Mouse (Mus musculus) liver, embryonic 14.5 days (tissue): Measurements from ENCODE around the gene Pde4b. TPM values are rescaled to one million over a fixed set of nuclear protein-coding genes. Genes with fewer than 3 reads are reported as not detected.

ENCODE experiments used
- ATAC-seq: fragments of 200-750 bp; cut with Nextera tagmentation; 2 replicates; pipeline ENCODE4 v1.8.0; 2017; ENCODE audit warnings: moderate number of reproducible peaks, mild to moderate bottlenecking, moderate library complexity; ENCODE audit not compliant: insufficient read depth
- DNase-seq, 3 experiments: peaks; one replicate each; pipeline ENCODE4 v3.0.0-alpha.2; 2012 to 2013; ENCODE audit warnings: low read depth in 3 of 3, low spot score in 3 of 3
- H3K27ac ChIP-seq: fragments of 300-500 bp; sonication (generic); 2 replicates; pipeline ENCODE4 v1.5.1; 2014; ENCODE audit warnings: moderate library complexity, mild to moderate bottlenecking, control low read depth, inconsistent platforms
- H3K27me3 ChIP-seq: fragments of 300-500 bp; sonication (generic); 2 replicates; pipeline ENCODE4 v1.6.1; 2014; ENCODE audit warnings: mild to moderate bottlenecking, low read length, moderate library complexity; ENCODE audit not compliant: control insufficient read depth, insufficient read depth
- H3K36me3 ChIP-seq: fragments of 300-500 bp; sonication (generic); replicated peaks from 2 replicates; pipeline ENCODE4 v1.6.1; 2014; ENCODE audit warnings: low read depth; ENCODE audit not compliant: control insufficient read depth, insufficient read depth
- H3K4me1 ChIP-seq, 2 experiments: fragments of 200-500 bp in 1 of 2; fragments of 300-500 bp in 1 of 2; sonication (generic) in 1 of 2; replicated peaks; 2 replicates each; pipeline ENCODE4 v1.6.1; 2012 to 2014; ENCODE audit warnings: antibody characterized with exemption in 1 of 2, inconsistent platforms in 1 of 2, low read length in 1 of 2; ENCODE audit not compliant: control insufficient read depth in 2 of 2, insufficient read depth in 2 of 2
- H3K4me2 ChIP-seq: fragments of 300-500 bp; sonication (generic); 2 replicates; pipeline ENCODE4 v1.6.1; 2014; ENCODE audit warnings: low read depth, mild to moderate bottlenecking, control low read depth, moderate library complexity
- H3K4me3 ChIP-seq, 2 experiments: fragments of 200-500 bp in 1 of 2; fragments of 300-500 bp in 1 of 2; sonication (generic) in 1 of 2; 2 replicates each; pipeline ENCODE4 v1.5.1; 2012 to 2014; ENCODE audit warnings: low read depth in 2 of 2, low read length in 2 of 2, mild to moderate bottlenecking in 2 of 2, control low read depth in 1 of 2, inconsistent platforms in 1 of 2, moderate library complexity in 1 of 2; ENCODE audit not compliant: insufficient read depth in 1 of 2
- H3K9ac ChIP-seq: fragments of 300-500 bp; sonication (generic); replicated peaks from 2 replicates; pipeline ENCODE4 v1.6.1; 2014; ENCODE audit warnings: mild to moderate bottlenecking, control low read depth, moderate library complexity
- H3K9me3 ChIP-seq: fragments of 300-500 bp; sonication (generic); 2 replicates; pipeline ENCODE4 v1.6.1; 2016; ENCODE audit warnings: low read length, mixed read lengths; ENCODE audit not compliant: control insufficient read depth
- CTCF ChIP-seq: IDR thresholded peaks from 2 replicates; pipeline ENCODE4 v1.5.1; 2016; ENCODE audit warnings: antibody characterized with exemption, low read depth, control low read depth
- EP300 ChIP-seq: IDR thresholded peaks from 2 replicates; pipeline ENCODE4 v1.6.1; 2016; ENCODE audit warnings: antibody characterized with exemption, low read depth
- WGBS: fragments of 180-500 bp; shearing (Covaris S2); extraction: QIAGEN DNeasy Blood & Tissue Kit; methylation state at CpG from one replicate; pipeline ENCODE4 v1.1.7; 2014; ENCODE audit not compliant: insufficient replicate concordance; 5-methylcytosine and 5-hydroxymethylcytosine counted together
- polyA plus RNA-seq, 2 experiments: library from polyadenylated mRNA; depleted of rRNA in 1 of 2; stranded (reverse) in 1 of 2; unstranded in 1 of 2; fragments of >200 nt; fragmentation: Nextera tagmentation in 1 of 2; extraction: Ambion mirVana in 1 of 2; gene quantifications; 2 replicates each; pipeline versions ENCODE4 v1.2.1 to v1.2.3; 2012 to 2014

The Pde4b gene
- polyA plus RNA-seq, 2 experiments, result 1.5 to 2.3 TPM

DNA sequence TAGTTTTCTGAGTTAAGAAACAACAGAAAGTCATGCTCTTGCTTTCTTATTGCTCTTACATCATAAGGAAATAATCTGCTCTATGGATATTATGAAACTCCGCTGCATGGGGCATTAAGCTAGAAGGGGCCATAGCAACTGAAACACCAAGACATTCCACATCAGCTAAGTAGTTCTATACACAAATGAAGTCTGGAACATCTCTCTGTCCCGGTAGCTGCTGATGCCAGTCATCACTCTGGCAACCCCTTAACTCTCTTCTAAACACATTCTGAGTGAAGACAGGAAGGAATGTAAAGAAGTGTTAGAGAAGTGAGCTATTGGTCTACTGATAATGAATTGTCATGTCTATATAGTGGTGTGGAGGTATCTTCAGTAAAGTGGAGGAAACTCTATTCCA is 88.6 kb downstream of the Pde4b start:
- no peak overlapping the region for H3K4me2 ChIP-seq
- H3K27me3 ChIP-seq, result no peaks in the 10 kb centered on the region
- H3K9ac ChIP-seq, result no peak overlapping the region
- DNase-seq (no peak), ATAC-seq (no peak)
- H3K9me3 ChIP-seq, result no peaks in the 10 kb centered on the region
- H3K36me3 ChIP-seq, result no peaks in the 10 kb centered on the region
- 65% methylated on average over 2 of the region's 2 CpGs for WGBS
- no peak overlapping the region for H3K27ac ChIP-seq
- no peak for TF ChIP-seq CTCF
- TF ChIP-seq EP300, result no peak
- H3K4me1 ChIP-seq, result no peaks in the 10 kb centered on the region
- H3K4me3 ChIP-seq, result no peak overlapping the region

DNA sequence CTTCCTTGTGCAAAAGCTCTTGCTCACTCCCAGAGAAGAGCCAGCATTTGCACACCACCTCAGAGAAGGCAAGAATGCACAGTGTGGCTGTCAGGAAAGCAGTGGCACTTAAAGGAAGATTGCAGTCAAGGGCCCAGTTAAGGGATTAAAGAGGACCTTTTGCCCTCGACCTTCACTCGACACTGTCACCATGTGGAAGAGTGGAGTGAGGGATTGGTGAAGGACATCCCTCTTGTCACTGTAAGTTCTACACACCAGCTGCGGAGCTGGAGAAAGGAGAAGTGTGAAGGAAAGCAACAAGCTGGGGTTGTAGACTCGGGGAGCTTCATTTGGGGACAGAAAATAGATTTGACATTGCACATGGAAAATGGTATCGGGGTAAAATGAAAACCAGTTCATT is 89.9 kb downstream of the Pde4b start:
- no peak overlapping the region for H3K9ac ChIP-seq
- H3K36me3 ChIP-seq, result no peaks in the 10 kb centered on the region
- TF ChIP-seq CTCF, result no peak
- TF ChIP-seq EP300, result no peak
- DNase-seq (no peak), ATAC-seq (no peak)
- H3K9me3 ChIP-seq, result no peaks in the 10 kb centered on the region
- WGBS, result 54% methylated on average over 5 of the region's 5 CpGs
- H3K27me3 ChIP-seq, result no peaks in the 10 kb centered on the region
- H3K4me2 ChIP-seq, result no peak overlapping the region
- no peak overlapping the region for H3K4me3 ChIP-seq
- H3K27ac ChIP-seq, result no peak overlapping the region
- no peaks in the 10 kb centered on the region for H3K4me1 ChIP-seq

DNA sequence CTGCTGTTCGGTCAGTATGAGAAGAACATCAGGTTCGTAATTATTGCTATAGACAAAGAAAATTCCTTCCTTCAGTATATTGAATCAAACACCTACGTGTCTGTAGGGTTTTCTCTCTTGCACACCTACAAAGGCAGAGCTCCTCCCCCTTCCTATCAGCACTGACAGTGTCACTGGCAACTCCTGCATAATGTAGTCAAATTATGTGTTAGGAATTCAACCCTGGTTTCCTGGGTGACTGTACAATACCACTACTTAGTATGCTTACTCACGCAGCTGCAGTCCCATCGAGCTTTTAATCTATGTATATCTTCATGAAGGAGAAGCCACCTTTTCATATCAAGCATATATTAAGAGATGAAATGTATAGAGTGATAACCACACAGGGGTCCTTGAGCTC is 99.5 kb downstream of the Pde4b start:
- TF ChIP-seq EP300, result no peak
- TF ChIP-seq CTCF, result no peak
- ATAC-seq (no peak), DNase-seq (no peak)
- 58% methylated on average over 5 of the region's 5 CpGs for WGBS
- Histone ChIP-seq H3K9me3 (no peaks in the 10 kb centered on the region), H3K4me2 (no peak overlapping the region), H3K9ac (no peak overlapping the region), H3K27me3 (no peaks in the 10 kb centered on the region), H3K36me3 (no peaks in the 10 kb centered on the region), H3K4me3 (no peak overlapping the region), H3K4me1 (no peaks in the 10 kb centered on the region), H3K27ac (no peak overlapping the region)

DNA sequence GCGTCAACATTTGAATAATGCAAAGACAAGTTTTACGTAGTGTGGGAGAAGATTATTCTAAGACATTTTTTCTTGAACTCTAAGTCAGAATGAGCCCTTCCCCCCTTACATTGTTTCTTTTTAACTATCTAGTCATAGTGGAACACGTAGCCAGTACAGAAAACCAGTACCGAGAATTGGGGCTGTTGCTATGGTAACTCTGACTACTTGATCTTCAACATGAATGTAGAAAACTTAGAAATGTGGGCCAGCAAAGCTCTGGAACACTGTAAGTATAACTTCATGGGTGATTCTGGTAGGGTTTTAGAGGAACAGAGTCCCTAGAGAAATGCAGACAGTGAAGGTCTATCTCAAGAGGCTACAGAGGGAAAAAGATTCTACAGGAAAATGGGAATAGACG is 110.4 kb downstream of the Pde4b start:
- H3K4me3 ChIP-seq, result no peak overlapping the region
- 76% methylated on average over 5 of the region's 5 CpGs for WGBS
- no peaks in the 10 kb centered on the region for H3K36me3 ChIP-seq
- no peaks in the 10 kb centered on the region for H3K27me3 ChIP-seq
- ATAC-seq (no peak), DNase-seq (no peak)
- no peaks in the 10 kb centered on the region for H3K9me3 ChIP-seq
- no peak overlapping the region for H3K9ac ChIP-seq
- no peaks in the 10 kb centered on the region for H3K4me1 ChIP-seq
- H3K27ac ChIP-seq, result no peak overlapping the region
- TF ChIP-seq CTCF, result no peak
- TF ChIP-seq EP300, result no peak
- H3K4me2 ChIP-seq, result no peak overlapping the region

DNA sequence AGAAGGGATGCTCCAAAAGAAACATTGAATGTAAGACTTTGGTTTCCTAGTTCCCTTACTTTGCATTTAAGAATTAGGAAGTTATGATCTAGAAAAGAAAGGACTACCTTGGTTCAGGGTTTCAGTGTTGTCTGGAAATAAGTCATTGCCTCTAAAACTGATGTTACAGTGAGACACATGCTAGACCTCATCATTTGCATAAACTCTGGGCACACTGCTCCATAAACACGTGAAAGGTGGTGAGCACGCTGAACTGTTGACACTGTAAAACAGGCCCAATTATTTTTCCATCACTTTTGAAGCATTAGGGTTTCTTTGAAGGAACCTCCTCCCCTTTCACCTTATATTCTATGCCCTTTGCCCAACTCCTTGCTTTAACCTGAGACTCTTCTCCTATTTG is 122.4 kb downstream of the Pde4b start:
- Histone ChIP-seq H3K27ac (no peak overlapping the region), H3K4me1 (no peaks in the 10 kb centered on the region; a peak in 1 of 4 replicates), H3K4me2 (no peak overlapping the region), H3K27me3 (no peaks in the 10 kb centered on the region), H3K4me3 (no peak overlapping the region), H3K36me3 (no peaks in the 10 kb centered on the region), H3K9me3 (no peaks in the 10 kb centered on the region), H3K9ac (no peak overlapping the region)
- TF ChIP-seq EP300 (no peak), CTCF (no peak)
- WGBS, result 58% methylated on average over 2 of the region's 2 CpGs
- DNase-seq, result no peak
- ATAC-seq, result no peak
